Mouse (Mus musculus) kidney, embryonic 14.5 days (tissue): ENCODE data around the gene Tanc2. TPM values are rescaled to one million over a fixed set of nuclear protein-coding genes. Genes with fewer than 3 reads are reported as not detected.

Experiments used
- ATAC-seq: fragments of 200-750 bp; cut with Nextera tagmentation; 2 replicates; pipeline ENCODE4 v1.8.0; 2017; ENCODE audit warnings: moderate number of reproducible peaks, mild to moderate bottlenecking, moderate TSS enrichment, moderate library complexity; ENCODE audit not compliant: low FRiP score, low TSS enrichment
- H3K27ac ChIP-seq: fragments of 300-500 bp; sonication (generic); 2 replicates; pipeline ENCODE4 v1.5.1; 2014; ENCODE audit warnings: low read depth, mild to moderate bottlenecking, low read length, moderate library complexity, mixed read lengths
- H3K27me3 ChIP-seq: fragments of 300-500 bp; sonication (generic); 2 replicates; pipeline ENCODE4 v1.6.1; 2014; ENCODE audit warnings: mild to moderate bottlenecking, low read length; ENCODE audit not compliant: control insufficient read depth, insufficient read depth
- H3K36me3 ChIP-seq: fragments of 300-500 bp; sonication (generic); 2 replicates; pipeline ENCODE4 v1.6.1; 2014; ENCODE audit warnings: low read length, mixed read lengths; ENCODE audit not compliant: control insufficient read depth, insufficient read depth
- H3K4me1 ChIP-seq: fragments of 300-500 bp; sonication (generic); 2 replicates; pipeline ENCODE4 v1.6.1; 2014; ENCODE audit warnings: low read length, mixed read lengths; ENCODE audit not compliant: control insufficient read depth, insufficient read depth
- H3K4me2 ChIP-seq: fragments of 300-500 bp; sonication (generic); replicated peaks from 2 replicates; pipeline ENCODE4 v1.6.1; 2014; ENCODE audit warnings: low read depth, mild to moderate bottlenecking, low read length
- H3K4me3 ChIP-seq: fragments of 300-500 bp; sonication (generic); 2 replicates; pipeline ENCODE4 v1.5.1; 2014; ENCODE audit warnings: mild to moderate bottlenecking, low read length
- H3K9ac ChIP-seq: fragments of 300-500 bp; sonication (generic); 2 replicates; pipeline ENCODE4 v1.6.1; 2014; ENCODE audit warnings: low read depth, mild to moderate bottlenecking, low read length, moderate library complexity
- H3K9me3 ChIP-seq: fragments of 300-500 bp; sonication (generic); 2 replicates; pipeline ENCODE4 v1.6.1; 2016; ENCODE audit warnings: low read length; ENCODE audit not compliant: control insufficient read depth
- WGBS: fragments of 180-500 bp; shearing (Covaris S2); extraction: QIAGEN DNeasy Blood & Tissue Kit; methylation state at CpG from one replicate; pipeline ENCODE4 v1.1.7; 2014; 5-methylcytosine and 5-hydroxymethylcytosine counted together
- polyA plus RNA-seq: library from polyadenylated mRNA; unstranded; fragments of >200 nt; fragmentation: Nextera tagmentation; extraction: Ambion mirVana; gene quantifications from 2 replicates; pipeline ENCODE4 v1.2.1, GENCODE M21; 2014

Gene Tanc2
- polyA plus RNA-seq, 1 experiment from 2014 or later: 10.7 TPM

DNA sequence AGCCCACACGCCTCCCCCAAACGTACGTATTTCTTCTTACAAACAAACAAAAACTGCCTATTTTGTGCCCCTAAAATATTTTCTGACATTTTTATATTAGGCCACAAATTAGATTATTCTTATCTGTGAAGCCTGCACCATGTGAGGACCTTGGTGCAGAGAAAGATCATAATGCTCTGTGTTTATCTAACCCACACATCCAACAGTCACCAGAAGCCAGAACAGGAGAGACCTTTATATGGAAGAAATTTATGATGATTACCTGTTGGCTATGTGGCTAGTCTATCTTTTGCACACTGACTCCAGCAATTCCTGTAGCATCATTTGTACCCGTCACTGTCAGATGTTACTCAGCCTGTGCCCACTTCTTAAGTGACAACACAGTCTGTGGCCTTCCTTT lies 245.4 kb downstream of the Tanc2 start:
- Histone ChIP-seq H3K4me2 (no peak overlapping the region), H3K4me1 (no peaks in the 10 kb centered on the region), H3K27me3 (no peaks in the 10 kb centered on the region), H3K4me3 (no peak overlapping the region), H3K9ac (no peak overlapping the region), H3K36me3 (peaks cover 5% of the 10 kb centered on the region; the same call in 1 of the 2 replicates), H3K27ac (no peak overlapping the region), H3K9me3 (no peaks in the 10 kb centered on the region)
- no peak for ATAC-seq
- 86% methylated on average over 4 of the region's 4 CpGs for WGBS

DNA sequence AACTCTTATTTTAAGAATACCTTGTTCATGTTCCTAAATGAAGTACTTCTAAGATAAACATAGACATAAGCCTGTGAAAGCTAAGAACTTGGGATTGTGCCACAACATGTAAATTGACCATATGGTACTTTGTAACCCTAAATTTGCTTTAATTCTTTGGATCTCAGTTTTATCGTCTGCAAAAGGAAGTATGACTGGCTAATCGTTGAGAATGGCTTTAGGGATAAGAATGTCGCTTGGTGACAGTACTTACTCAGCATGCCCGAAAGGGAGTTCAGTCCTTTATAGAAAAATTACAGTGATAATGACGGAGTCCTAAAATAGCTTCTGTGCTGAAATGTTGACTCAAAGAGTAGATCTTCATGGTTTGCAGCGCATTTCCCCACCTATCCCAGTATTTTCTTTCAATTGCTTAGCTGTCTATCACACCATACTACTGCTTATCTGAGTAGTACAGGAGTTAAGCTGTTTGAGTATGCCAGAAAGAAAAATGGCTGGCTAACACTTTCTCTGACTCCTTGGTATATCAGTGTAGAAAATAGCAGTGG lies 246.6 kb downstream of the Tanc2 start:
- Histone ChIP-seq H3K4me3 (no peak overlapping the region), H3K4me2 (no peak overlapping the region), H3K9me3 (no peaks in the 10 kb centered on the region), H3K4me1 (no peaks in the 10 kb centered on the region), H3K36me3 (peaks cover 5% of the 10 kb centered on the region; the same call in 1 of the 2 replicates), H3K9ac (no peak overlapping the region), H3K27me3 (no peaks in the 10 kb centered on the region), H3K27ac (no peak overlapping the region)
- 93% methylated on average over 6 of the region's 6 CpGs for WGBS
- no peak for ATAC-seq

DNA sequence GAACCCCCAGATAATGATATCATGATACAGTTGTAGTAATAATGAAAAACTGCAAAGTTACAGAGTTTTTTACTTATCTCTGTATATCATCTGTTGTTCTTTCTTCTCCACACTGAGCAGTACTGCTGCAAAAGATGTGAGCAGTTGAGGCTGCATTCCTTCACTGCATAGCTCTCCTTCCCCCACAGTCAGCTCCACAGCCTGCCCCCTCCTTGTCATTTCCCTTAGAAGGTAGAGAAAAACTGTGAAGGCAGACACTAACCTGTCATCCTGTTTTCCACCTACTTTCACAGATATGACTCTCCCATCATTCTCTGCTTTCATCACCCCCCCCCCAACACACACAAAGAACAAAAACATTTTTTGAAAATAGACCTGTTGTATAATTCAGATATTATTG lies 248.2 kb downstream of the Tanc2 start:
- H3K4me1 ChIP-seq: no peaks in the 10 kb centered on the region
- H3K9me3 ChIP-seq: no peaks in the 10 kb centered on the region
- H3K27ac ChIP-seq: no peak overlapping the region
- H3K9ac ChIP-seq: no peak overlapping the region
- peaks cover 5% of the 10 kb centered on the region; the same call in 1 of the 2 replicates for H3K36me3 ChIP-seq
- no peak overlapping the region for H3K4me3 ChIP-seq
- H3K27me3 ChIP-seq: no peaks in the 10 kb centered on the region
- H3K4me2 ChIP-seq: no peak overlapping the region
- no peak for ATAC-seq

DNA sequence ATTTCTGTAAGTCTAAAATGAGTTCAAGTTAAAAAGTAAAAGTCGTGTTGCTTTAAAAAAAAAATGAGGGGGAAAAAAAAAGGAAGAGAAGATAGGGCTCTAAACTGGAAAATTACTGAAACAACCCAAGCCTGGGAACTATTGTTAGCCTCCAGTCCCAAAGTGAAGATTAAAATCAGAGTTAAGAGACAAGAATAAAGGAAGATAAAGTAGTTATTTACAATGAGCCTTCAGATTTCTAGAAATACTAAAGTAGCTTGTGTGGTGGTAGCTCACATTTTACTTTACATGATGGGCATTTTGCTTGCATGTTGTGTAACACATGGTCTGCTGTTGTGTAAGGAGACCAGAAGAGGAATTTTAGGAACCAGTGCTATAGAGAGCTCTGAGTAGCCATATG lies 256.1 kb downstream of the Tanc2 start:
- H3K4me3 ChIP-seq: no peak overlapping the region
- H3K27ac ChIP-seq: no peak overlapping the region
- no peak for ATAC-seq
- H3K27me3 ChIP-seq: no peaks in the 10 kb centered on the region
- H3K4me2 ChIP-seq: no peak overlapping the region
- no peaks in the 10 kb centered on the region for H3K4me1 ChIP-seq
- H3K9me3 ChIP-seq: no peaks in the 10 kb centered on the region
- H3K9ac ChIP-seq: no peak overlapping the region
- no peaks in the 10 kb centered on the region for H3K36me3 ChIP-seq
- 83% methylated on average over 1 of the region's 1 CpGs for WGBS

DNA sequence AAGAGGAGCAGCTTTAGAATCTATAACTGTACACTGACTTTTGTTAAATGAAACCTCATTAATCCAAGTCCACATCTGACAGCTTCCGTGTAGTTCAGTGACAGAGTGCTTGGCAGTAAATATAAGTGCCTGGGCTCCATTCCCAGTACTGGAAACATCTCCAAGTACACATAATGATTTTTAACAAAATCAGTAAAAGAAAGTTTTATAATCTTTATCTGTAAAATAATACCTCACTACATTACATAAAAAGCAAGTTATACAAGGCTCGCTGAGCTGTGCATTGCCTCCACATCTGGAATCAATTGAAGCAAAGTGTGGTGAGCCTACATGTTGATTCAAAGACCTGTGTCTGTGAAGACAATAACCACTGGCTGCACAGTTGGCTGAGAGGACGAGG lies 265.7 kb downstream of the Tanc2 start:
- Histone ChIP-seq H3K27me3 (no peaks in the 10 kb centered on the region), H3K36me3 (peaks cover 3% of the 10 kb centered on the region; the same call in 1 of the 2 replicates), H3K4me1 (no peaks in the 10 kb centered on the region), H3K4me2 (no peak overlapping the region), H3K4me3 (no peak overlapping the region), H3K9me3 (no peaks in the 10 kb centered on the region), H3K9ac (no peak overlapping the region), H3K27ac (no peak overlapping the region)
- WGBS: 55% methylated on average over 3 of the region's 3 CpGs
- no peak for ATAC-seq

DNA sequence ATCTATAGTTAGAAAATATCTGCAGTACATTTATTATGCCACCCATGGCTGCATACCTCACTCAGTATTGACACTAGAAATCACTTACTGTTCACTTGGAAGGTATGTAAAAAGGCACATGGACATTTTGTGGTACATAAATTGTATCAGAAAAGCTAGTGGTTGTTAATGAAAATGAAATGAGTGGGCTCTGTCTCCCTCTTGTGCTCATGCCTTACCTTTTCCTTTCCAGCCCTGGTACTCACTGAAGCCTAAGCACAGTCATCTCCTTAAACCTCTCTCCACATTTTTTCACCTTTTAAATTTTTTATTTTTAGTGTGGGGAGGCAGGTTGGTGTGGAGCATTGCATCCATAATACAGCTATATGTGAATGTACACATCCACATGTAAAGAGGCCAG lies 268.3 kb downstream of the Tanc2 start:
- H3K4me3 ChIP-seq: no peak overlapping the region

DNA sequence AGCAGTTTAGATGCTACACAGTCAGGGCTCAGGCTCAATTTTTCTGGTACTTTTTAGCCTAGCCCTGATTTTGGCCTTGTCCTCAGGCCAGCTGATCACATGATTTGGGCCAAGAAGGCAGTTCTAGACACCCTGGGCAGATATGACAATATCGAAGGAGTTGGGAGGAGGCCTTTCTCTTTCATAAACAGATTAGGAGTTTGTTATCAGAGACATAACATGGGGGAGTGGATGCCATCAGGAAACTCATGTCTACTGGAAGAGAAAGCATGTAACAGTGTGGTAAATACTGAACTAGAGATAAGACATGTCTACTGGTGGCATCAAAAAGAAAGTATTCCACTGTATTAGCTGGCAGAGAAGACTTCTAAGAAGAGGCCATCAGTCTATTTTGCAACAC lies 295.8 kb downstream of the Tanc2 start:
- no peak overlapping the region for H3K4me3 ChIP-seq
- no peaks in the 10 kb centered on the region for H3K9me3 ChIP-seq
- no peak overlapping the region for H3K27ac ChIP-seq
- 92% methylated on average over 1 of the region's 1 CpGs for WGBS
- H3K4me2 ChIP-seq: no peak overlapping the region
- H3K27me3 ChIP-seq: no peaks in the 10 kb centered on the region
- H3K36me3 ChIP-seq: no peaks in the 10 kb centered on the region
- ATAC-seq: no peak
- H3K4me1 ChIP-seq: no peaks in the 10 kb centered on the region
- no peak overlapping the region for H3K9ac ChIP-seq

More for the DNA sequence above, 268.3 kb downstream of the Tanc2 start:
- ATAC-seq: no peak
- Histone ChIP-seq H3K27me3 (no peaks in the 10 kb centered on the region), H3K36me3 (peaks cover 3% of the 10 kb centered on the region; the same call in 1 of the 2 replicates), H3K27ac (no peak overlapping the region), H3K4me2 (no peak overlapping the region), H3K9ac (no peak overlapping the region), H3K4me1 (no peaks in the 10 kb centered on the region), H3K9me3 (no peaks in the 10 kb centered on the region)

DNA sequence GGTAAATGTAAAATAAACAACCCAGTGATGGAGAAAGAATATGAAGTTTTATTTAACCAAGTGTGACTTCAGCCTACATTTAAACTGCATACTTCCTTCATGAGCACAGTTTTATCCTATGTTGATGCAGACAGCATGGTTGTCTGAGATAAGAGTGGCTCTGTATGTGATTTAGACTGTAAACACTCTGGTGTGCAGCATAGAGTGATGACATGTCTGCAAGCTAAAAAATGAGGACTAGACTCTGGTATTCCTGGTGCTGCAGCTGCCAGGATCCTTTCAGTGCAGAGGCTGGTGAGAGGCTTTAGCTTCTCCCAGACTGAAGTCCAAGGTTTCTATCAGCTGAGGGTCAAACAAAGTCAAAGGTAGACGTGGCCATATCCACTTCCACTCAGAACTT lies 297.5 kb downstream of the Tanc2 start:
- H3K4me3 ChIP-seq: no peak overlapping the region
- no peaks in the 10 kb centered on the region for H3K4me1 ChIP-seq
- 64% methylated on average over 1 of the region's 1 CpGs for WGBS
- no peaks in the 10 kb centered on the region for H3K9me3 ChIP-seq
- H3K9ac ChIP-seq: no peak overlapping the region
- no peaks in the 10 kb centered on the region for H3K27me3 ChIP-seq
- no peak for ATAC-seq
- no peak overlapping the region for H3K27ac ChIP-seq
- no peak overlapping the region for H3K4me2 ChIP-seq
- no peaks in the 10 kb centered on the region for H3K36me3 ChIP-seq

DNA sequence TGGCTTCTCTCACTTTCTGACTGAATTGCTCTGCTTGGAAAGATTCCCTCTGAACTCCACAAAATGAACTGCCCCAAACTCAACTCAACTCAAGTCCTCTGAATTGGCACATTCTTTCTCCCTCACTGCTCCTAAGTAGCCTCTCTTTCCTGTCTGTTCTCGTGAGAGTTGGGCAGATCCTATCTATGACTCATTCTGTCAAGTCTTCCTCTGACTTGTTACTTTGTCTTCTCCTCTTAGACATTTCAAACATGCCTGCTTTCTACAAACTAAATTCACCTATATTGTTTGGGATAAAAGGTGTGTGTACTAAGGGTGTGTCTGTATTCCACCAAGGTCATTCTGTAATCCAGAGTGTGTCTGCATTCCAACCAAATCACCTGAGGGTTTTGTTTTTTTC lies 309.4 kb downstream of the Tanc2 start:
- H3K9me3 ChIP-seq: no peaks in the 10 kb centered on the region
- 54% methylated on average over 1 of the region's 1 CpGs for WGBS
- ATAC-seq: no peak

More for the DNA sequence above, 309.4 kb downstream of the Tanc2 start:
- no peak overlapping the region for H3K4me3 ChIP-seq
- H3K27me3 ChIP-seq: no peaks in the 10 kb centered on the region
- no peaks in the 10 kb centered on the region for H3K4me1 ChIP-seq
- H3K4me2 ChIP-seq: no peak overlapping the region
- H3K36me3 ChIP-seq: peaks cover 7% of the 10 kb centered on the region; the same call in 1 of the 2 replicates
- no peak overlapping the region for H3K27ac ChIP-seq
- H3K9ac ChIP-seq: no peak overlapping the region
